Mouse (Mus musculus): ENCODE measurements around the gene Creg1. TPM values are rescaled to one million over a fixed set of nuclear protein-coding genes. Genes with fewer than 3 reads are reported as not detected.
"Not testable (repeated sequence)": the region's sequence is repeated elsewhere in the genome, so short reads cannot be mapped to it uniquely, and the experiment has no call there.

Gene Creg1
- polyA plus RNA-seq, 1 experiment from 2014 or later = 32.9 TPM

DNA sequence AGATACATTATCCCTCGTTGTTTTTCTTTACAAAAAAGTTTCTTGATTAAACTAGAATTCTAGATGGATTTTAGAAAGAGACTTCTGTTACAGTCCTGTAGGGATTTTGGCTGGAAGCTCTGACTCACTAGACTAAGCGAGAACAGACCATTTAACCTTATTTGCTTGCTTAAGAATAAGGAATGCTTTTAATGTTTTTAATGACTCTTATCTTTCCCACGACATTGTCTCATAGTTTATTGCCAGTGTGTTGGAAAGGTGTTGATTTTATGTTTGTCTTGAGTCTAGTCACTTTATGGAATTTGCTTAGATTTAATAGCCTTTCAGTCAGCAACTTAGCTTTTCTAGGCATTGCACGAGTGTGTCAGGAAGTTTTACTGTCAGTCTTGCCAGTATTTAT is 8.4 kb upstream of the Creg1 start:
- no peak for ATAC-seq (ENCODE audit: low read depth)
- no peaks in the 10 kb centered on the region for H3K4me1 ChIP-seq (replicated peaks)
- H3K27me3 ChIP-seq = no peaks in the 10 kb centered on the region

DNA sequence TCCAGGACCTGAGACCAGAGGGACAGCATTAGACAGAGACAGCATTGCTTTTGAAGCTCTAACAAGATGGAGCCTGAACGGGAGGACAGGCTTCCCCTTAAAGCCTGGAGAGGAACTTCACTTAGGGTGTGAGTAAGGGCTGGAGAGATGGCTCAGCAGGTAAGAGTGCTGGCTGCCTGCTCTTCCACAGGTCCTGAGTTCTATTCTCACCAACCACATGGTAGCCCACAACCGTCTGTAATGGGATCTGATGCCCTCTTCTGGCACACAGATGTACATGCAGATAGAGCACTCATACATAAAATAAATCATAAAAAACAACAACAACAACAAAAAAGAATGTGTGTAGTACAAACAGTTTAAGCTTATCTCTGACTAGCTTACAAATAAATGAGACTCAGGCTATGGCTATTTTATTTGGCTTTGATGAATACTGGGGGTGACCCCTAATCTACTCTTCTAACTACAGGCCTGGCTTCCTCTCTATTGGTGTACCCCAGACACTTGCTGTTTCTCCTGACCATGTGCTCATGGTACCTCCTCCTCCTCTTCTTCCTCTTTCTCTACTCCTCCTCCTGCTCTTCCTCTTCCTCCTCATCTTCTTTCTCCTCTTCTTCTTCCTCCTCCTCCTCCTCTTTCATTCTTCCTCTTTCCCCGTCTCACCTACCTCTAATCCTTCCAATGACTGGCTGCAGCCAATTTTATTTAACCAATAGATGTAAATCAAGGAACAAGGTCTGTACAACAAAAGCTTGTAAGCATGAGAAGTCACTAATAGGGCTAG is 1.8 kb upstream of the Creg1 start:
- Histone ChIP-seq H3K27ac (replicated peaks) (no peak overlapping the region), H3K9ac (no peak overlapping the region), H3K4me2 (no peak overlapping the region), H3K27me3 (peaks cover 19% of the 10 kb centered on the region), H3K4me3 (no peak overlapping the region), H3K9me3 (no peaks in the 10 kb centered on the region), H3K4me1 (replicated peaks) (peaks cover 8% of the 10 kb centered on the region), H3K36me3 (no peaks in the 10 kb centered on the region)
- WGBS = 86% methylated on average over 3 of the region's 3 CpGs
- ATAC-seq (ENCODE audit: low read depth) = no peak

More for the DNA sequence above, 8.4 kb upstream of the Creg1 start:
- Histone ChIP-seq H3K9ac (no peak overlapping the region), H3K4me3 (no peak overlapping the region), H3K36me3 (no peaks in the 10 kb centered on the region), H3K27ac (replicated peaks) (no peak overlapping the region), H3K4me2 (no peak overlapping the region), H3K9me3 (no peaks in the 10 kb centered on the region)
- 62% methylated on average over 4 of the region's 4 CpGs for WGBS

DNA sequence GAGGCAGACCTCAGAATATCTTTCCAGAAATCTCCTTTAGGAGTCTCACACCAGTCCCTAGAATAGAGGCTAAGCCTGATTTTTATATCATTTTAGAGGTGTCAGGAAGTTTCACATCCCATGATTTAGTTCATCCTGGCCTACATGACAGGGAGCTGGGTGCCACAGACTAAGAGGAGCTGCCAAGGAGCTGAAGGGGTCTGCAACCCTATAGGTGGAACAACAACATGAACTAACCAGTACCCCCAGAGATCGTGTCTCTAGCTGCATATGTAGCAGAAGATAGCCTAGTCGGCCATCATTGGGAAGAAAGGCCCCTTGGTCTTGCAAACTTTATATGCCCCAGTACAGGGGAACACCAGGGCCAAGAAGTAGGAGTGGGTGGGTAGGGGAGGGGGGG is 1.0 kb upstream of the Creg1 start:
- WGBS = 70% methylated on average over 2 of the region's 2 CpGs

DNA sequence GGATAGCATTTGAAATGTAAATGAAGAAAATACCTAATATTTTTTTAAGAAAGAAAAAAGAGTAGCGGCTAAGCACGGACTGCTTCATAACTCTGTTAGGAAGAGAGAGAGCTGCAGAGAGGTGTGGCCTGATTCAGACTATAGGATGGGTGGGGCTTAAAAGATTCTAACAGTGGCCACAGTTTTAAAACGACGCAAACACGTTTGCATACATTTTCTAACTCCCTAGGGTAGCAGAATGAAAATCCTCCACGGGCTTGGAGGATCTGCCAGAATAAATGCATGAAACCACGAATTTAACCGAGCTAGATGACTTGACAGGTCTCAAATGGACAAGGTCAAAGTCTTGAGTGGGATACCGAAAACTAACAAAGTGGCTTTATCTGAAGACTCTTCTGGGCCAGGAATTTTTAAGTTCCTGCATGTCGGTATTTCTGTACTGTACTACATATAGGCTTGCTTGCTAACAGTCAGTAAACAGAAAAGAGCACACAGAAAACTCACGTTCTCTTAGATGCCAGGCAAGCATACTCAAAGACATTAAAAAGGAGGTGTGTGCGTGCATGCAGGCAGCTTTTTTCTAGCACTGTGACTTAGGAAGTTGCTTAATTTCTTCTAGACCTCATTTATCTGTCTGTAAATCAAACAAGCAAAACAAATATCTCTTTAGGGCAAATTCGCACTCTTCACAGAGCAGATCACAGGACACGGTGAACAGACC is 472 bp upstream of the Creg1 start:
- Histone ChIP-seq H3K4me3 (peak overlapping the region; percentile 82), H3K4me1 (replicated peaks) (peaks cover 8% of the 10 kb centered on the region), H3K27me3 (peaks cover 26% of the 10 kb centered on the region), H3K4me2 (peak overlapping the region; percentile 83), H3K9ac (no peak overlapping the region), H3K36me3 (no peaks in the 10 kb centered on the region), H3K27ac (replicated peaks) (no peak overlapping the region), H3K9me3 (no peaks in the 10 kb centered on the region)
- ATAC-seq (ENCODE audit: low read depth) = peak; percentile 25
- 31% methylated on average over 14 of the region's 14 CpGs for WGBS

More for the DNA sequence above, 1.0 kb upstream of the Creg1 start:
- H3K27me3 ChIP-seq = peaks cover 26% of the 10 kb centered on the region
- not testable (repeated sequence) for H3K4me3 ChIP-seq; H3K9ac ChIP-seq; ATAC-seq (ENCODE audit: low read depth); H3K4me1 ChIP-seq (replicated peaks); H3K9me3 ChIP-seq; H3K4me2 ChIP-seq; H3K27ac ChIP-seq (replicated peaks); H3K36me3 ChIP-seq

DNA sequence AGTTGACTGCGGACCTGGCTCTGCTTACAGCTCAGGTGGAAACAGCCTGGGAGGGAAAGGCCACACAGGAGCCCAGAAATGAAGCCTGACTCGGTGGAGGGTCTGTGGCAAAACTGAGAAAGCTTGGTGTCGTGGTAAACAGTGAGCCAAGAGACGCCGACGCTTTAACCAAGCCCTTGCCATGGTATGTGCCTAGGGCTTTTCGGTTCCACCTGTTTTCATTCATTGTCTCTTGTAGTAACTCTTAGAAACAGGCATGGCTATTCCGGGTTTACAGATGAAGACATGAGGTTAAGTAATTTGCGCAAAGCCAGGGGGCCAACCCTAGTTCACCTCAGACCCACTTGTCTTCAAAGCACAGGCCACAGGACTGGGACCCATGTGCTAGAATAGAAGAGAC is 1.0 kb downstream of the Creg1 start:
- Histone ChIP-seq H3K27me3 (peaks cover 26% of the 10 kb centered on the region), H3K9me3 (no peaks in the 10 kb centered on the region), H3K9ac (peak overlapping the region; percentile 80; the same call in 1 of the 2 replicates), H3K36me3 (no peaks in the 10 kb centered on the region), H3K4me3 (peak overlapping the region; percentile 82), H3K4me2 (peak overlapping the region; percentile 83), H3K4me1 (replicated peaks) (peaks cover 8% of the 10 kb centered on the region), H3K27ac (replicated peaks) (no peak overlapping the region)
- ATAC-seq (ENCODE audit: low read depth) = no peak
- WGBS = 55% methylated on average over 9 of the region's 9 CpGs

DNA sequence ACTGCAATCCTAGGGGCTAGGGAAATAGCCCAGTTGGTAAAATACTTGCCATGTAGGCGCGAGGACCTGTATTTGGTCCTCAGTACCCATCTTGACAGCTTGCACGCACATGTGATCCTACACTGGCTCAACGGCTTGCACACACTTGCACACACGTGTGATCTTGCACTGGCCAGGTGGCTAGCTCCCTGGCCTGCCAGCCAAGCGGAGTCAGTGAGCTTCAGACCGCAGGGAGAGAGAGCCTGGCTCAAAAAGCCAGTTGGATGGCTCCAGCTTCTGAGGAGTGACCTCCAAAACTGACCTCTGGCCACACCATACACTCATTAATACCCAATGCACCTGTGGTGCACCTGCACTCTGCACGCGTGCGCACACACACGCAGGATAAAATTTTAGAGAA is 1.5 kb downstream of the Creg1 start:
- Histone ChIP-seq H3K4me3 (0 out of 2 replicates have a peak overlapping the region, but pooled peaks have one; percentile 82), H3K27ac (replicated peaks) (no peak overlapping the region), H3K9me3 (no peaks in the 10 kb centered on the region), H3K4me2 (0 out of 2 replicates have a peak overlapping the region, but pooled peaks have one; percentile 83), H3K36me3 (no peaks in the 10 kb centered on the region), H3K4me1 (replicated peaks) (peaks cover 8% of the 10 kb centered on the region), H3K9ac (no peak overlapping the region), H3K27me3 (peaks cover 26% of the 10 kb centered on the region)
- WGBS = 87% methylated on average over 11 of the region's 11 CpGs
- no peak for ATAC-seq (ENCODE audit: low read depth)

DNA sequence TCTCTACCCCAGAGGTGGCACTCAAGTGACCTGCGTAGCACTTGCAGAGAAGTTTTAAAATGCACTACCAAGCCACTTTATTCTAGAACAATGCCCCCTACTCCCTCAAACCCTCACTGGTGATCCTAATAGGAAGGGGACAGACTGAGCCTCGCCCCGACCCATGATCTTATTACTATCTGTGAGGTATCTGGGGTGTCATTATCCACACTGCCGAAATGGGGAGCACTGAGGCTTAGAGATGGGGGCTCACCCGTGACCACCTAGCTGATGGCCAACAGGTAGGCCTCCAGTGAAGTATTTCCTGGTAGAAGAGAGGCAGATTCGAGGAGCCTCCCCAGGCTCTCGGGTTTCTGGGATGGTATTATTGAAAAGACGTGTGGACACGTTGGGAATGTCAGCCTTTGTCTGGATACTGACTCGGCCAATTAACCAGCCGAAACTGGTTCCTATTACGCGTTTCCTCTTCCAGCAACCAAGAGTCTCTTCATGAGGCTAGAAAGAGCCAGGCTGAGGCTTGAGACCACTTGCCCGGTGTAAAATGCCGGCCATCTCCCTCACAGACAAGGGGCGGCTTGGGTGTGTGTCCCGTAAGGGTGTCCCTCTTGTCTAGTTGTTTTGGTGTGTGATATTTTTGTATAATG is 2.2 kb downstream of the Creg1 start:
- 81% methylated on average over 17 of the region's 17 CpGs for WGBS
- Histone ChIP-seq H3K27ac (replicated peaks) (no peak overlapping the region), H3K4me2 (no peak overlapping the region), H3K9me3 (no peaks in the 10 kb centered on the region), H3K4me3 (no peak overlapping the region), H3K4me1 (replicated peaks) (peaks cover 8% of the 10 kb centered on the region), H3K27me3 (peaks cover 30% of the 10 kb centered on the region), H3K36me3 (no peaks in the 10 kb centered on the region), H3K9ac (no peak overlapping the region)
- no peak for ATAC-seq (ENCODE audit: low read depth)

DNA sequence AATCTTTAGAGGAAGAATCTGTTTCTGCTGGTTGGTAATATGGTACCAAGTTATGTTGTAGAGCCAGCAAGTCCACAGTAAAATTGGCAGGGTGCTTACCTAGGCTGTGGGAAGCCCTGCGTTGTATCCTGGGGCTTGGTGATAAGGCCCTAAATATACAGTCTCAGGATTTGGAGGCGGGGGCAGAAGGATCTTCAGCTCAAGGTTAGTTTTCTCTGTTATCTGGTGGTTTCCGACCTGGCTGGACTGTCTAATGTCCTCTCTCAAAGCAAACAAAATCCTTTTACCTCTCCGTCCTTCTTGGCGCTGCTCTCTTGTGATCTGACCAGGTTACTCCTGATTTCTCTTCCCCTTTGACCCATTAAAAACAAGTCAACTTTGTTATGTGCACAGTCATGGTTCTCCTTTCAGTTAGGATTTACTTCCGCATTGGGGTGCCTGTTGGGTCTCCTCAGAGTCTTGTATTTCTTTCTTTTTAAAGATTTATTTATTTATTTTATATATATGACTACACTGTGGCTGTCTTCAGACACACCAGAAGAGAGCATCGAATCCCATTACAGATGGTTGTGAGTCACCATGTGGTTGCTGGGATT is 2.8 kb downstream of the Creg1 start:
- Histone ChIP-seq H3K27ac (replicated peaks) (no peak overlapping the region), H3K36me3 (no peaks in the 10 kb centered on the region), H3K4me3 (no peak overlapping the region), H3K9me3 (no peaks in the 10 kb centered on the region), H3K9ac (no peak overlapping the region), H3K4me1 (replicated peaks) (peaks cover 10% of the 10 kb centered on the region), H3K4me2 (no peak overlapping the region), H3K27me3 (peaks cover 31% of the 10 kb centered on the region)
- WGBS = 90% methylated on average over 7 of the region's 7 CpGs
- ATAC-seq (ENCODE audit: low read depth) = no peak

DNA sequence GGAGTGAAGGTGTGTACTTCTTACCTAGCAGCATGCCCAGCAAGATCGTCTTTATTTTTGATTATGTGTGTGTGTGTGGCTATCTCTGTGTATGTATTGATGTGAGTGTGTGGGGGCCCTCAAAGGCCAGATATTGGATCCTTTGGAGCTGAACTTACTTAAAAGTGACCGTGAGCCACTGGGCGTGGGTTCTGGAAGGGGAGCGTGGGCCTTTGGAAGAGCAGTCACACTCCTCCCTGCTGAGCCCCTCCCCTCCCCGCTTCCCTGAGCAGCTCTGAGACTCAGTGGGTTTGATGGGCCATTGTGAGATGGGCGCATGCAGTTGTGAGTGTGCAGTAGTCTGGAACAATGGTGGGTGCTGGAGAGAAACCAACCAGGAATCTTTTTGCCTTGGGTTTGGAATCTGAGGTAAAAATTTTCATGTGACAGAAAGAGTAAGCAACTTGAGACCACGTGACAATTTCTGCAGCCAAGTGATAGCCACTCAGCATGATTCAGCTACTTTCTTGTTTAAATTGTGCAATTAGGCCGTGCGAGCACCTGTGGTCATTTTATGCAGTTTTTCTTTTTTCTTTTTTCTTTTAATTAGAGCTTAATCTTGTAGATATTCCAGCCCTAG is 5.5 kb downstream of the Creg1 start:
- no peaks in the 10 kb centered on the region for H3K36me3 ChIP-seq
- peaks cover 13% of the 10 kb centered on the region for H3K4me1 ChIP-seq (replicated peaks)
- no peak for ATAC-seq (ENCODE audit: low read depth)
- 83% methylated on average over 9 of the region's 9 CpGs for WGBS
- peaks cover 31% of the 10 kb centered on the region for H3K27me3 ChIP-seq
- H3K9me3 ChIP-seq = no peaks in the 10 kb centered on the region
- no peak overlapping the region for H3K9ac ChIP-seq
- H3K4me2 ChIP-seq = no peak overlapping the region
- H3K27ac ChIP-seq (replicated peaks) = no peak overlapping the region
- no peak overlapping the region for H3K4me3 ChIP-seq

DNA sequence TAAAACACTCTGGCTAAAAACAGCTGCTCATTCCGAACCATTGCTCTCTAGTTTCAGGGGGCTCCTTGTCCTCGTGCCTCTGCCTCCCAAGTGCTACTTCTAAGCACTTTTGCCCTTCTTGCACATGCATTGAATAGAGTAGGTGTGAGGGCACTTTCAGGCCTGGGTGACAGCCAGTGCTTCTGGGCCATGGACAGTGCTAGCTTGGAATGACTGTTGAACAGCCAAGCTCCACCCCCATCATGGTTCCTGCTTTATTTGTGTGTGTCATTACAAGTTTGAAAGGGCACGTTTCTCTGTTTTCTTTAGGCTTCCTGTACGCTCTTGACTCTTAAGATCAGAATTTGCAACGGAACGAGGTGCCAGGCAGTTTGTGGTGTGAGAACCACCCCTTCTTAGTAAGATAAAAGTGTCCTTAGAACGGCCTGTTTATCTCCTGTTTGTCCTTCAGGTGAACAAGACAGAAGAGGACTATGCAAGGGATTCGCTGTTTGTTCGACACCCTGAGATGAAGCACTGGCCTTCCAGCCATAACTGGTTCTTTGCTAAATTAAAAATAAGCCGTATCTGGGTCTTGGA is 6.7 kb downstream of the Creg1 start:
- H3K4me3 ChIP-seq = no peak overlapping the region
- H3K9ac ChIP-seq = no peak overlapping the region
- no peak overlapping the region for H3K27ac ChIP-seq (replicated peaks)
- 86% methylated on average over 10 of the region's 10 CpGs for WGBS
- H3K4me2 ChIP-seq = no peak overlapping the region
- peaks cover 7% of the 10 kb centered on the region for H3K4me1 ChIP-seq (replicated peaks)
- H3K36me3 ChIP-seq = no peaks in the 10 kb centered on the region
- H3K27me3 ChIP-seq = peaks cover 18% of the 10 kb centered on the region
- H3K9me3 ChIP-seq = no peaks in the 10 kb centered on the region
- ATAC-seq (ENCODE audit: low read depth) = no peak

DNA sequence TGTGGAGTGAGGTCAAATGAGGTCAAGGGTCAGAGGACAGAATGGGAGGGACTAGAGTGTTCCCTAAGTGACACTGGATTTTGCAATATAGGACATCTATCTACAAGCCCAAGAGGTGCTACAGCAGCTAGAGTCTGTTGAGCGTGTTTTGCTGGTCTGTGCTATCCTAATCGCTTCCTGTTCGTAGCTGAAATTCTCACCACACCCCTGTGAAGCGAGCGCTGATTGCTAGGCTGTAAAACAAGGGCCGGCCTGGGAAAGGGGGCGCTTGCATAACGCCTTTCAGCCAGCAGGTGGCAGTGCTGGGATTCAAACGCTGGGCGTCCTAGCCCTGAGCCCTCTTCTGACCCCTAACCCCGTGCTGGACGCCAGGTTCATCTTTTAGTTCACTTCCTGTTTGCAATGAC is 7.9 kb downstream of the Creg1 start:
- ATAC-seq (ENCODE audit: low read depth) = peak; percentile 67
- H3K36me3 ChIP-seq = no peaks in the 10 kb centered on the region
- no peak overlapping the region for H3K4me3 ChIP-seq
- H3K9me3 ChIP-seq = no peaks in the 10 kb centered on the region
- WGBS = under 1% methylated on average over 12 of the region's 12 CpGs
- peaks cover 9% of the 10 kb centered on the region for H3K4me1 ChIP-seq (replicated peaks)
- peak overlapping the region; percentile 26 for H3K4me2 ChIP-seq
- no peak overlapping the region for H3K9ac ChIP-seq
- H3K27me3 ChIP-seq = peaks cover 22% of the 10 kb centered on the region
- H3K27ac ChIP-seq (replicated peaks) = no peak overlapping the region

Data from neural tube, embryonic 13.5 days (tissue).